Mouse (Mus musculus) heart, postnatal 10 days (tissue): ENCODE measurements at regions not wholly inside any gene's neighbourhood (a gene's known extent, or its start where the extent isn't known, plus 50 kb on each side); places are given as distances from the start of the nearest gene placed in this dataset.
A peak's percentile ranks its signal among the peaks of the same experiment; 100 is the strongest.

Source experiments
- DNase-seq, 2 experiments: peaks; one replicate each; pipeline ENCODE4 v3.0.0; 2021
- intact Hi-C: fragments of 180-260 bp; cut with DNase I; formaldehyde crosslinking; loops from one replicate; pipeline ENCODE4 v1.15.1; 2025

GRCm38 (mm10) chr10:16990227-16990626, 732.8 kb upstream of the Cited2 start:
- intact Hi-C loops: no loop called here
- DNase-seq: peak; percentile 18 to 31

- intact Hi-C loops: loop anchor here (2.0 kb wide), 1 partner anchor 729 kb away; the partner anchor contains the start of gene Cited2
- DNase-seq: peak; percentile 30 to 50
Observed at GRCm38 (mm10) chr10:16993789-16994188, 729.2 kb upstream of the Cited2 start.

GRCm38 (mm10) chr10:16994526-16994925, 728.5 kb upstream of the Cited2 start:
- intact Hi-C loops: loop anchor here (2.0 kb wide), 1 partner anchor 728 kb away; the partner anchor contains the start of gene Cited2

DNA sequence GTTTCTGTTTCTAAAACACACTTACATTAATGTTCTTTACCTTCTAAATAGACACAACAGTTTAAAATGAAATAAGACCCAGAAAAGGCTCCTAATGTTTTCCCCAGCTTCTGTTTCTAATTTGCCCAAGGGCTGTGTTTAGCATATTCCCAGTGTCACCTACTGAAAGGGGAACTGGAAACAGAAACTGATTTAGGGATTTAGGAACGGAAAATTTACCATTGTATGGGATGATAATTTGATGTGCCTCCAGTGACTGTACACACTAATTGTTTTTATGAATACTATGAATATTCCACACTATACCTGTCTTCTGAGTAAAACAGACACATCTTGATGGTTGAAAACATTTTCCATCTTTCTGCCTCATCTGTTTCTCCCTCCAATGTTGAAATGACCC, 728.0 kb upstream of the Cited2 start:
- intact Hi-C loops: loop anchor here (2.0 kb wide), 1 partner anchor 728 kb away; the partner anchor contains the start of gene Cited2
- DNase-seq: no peak

More at GRCm38 (mm10) chr10:16994526-16994925, 728.5 kb upstream of the Cited2 start:
- DNase-seq: peak; percentile 45 to 64

- intact Hi-C loops: no loop called here
- DNase-seq: peak; percentile 7 to 11
Observed at GRCm38 (mm10) chr10:16996820-16997466, 726.1 kb upstream of the Cited2 start.

DNA sequence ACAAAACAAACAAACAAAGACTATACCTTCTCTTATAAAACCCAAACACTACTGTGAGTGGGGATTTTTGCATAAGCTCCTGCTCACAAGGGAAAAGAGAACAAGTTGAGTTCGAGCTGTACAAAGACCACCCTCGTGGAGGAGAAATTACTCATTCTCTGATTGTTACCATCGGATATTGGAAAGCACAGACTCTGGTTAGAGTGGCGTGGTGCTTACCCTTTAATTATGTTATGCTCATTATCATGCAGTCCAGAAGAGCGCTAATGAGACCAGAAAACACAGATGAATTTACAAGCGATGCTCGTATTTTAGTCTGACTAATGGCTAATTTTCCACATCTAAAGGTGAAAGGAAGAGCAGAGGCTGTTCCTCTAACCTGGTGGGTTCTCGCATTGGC, 721.7 kb upstream of the Cited2 start:
- intact Hi-C loops: no loop called here
- no peak for DNase-seq

DNA sequence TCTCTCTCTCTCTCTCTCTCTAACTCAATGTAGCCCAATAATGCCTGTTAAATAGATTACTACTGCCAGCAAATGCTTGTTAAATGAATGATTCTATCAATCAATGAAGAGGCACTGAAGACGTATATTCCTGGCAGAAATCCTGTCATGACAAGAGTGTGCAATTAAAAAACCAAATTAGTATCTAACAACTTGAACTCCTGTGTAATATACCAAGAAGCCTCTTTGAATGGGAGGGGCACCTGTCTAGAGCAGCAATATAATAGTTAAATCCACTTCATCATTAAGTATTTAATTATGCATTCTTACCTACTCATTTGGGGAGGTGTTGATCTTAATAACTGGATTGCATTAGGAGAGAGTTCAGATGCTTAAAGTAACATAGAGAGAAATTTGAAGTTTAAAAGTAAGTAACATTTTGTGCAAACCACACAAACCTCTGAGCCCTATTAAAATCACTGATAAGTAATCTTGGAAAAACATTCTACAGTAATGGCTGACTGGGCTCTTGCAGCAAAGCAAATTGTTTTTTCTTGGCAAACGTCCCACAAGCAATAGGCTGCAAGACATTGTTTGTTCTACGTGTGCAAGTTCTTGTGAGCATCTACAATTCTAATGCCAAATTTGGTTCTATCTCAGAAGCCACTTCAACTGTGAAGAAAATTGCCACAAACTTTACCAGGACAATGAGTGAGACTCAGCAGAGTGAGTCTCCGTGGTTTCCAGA, 719.7 kb upstream of the Cited2 start:
- intact Hi-C loops: no loop called here
- no peak for DNase-seq

DNA sequence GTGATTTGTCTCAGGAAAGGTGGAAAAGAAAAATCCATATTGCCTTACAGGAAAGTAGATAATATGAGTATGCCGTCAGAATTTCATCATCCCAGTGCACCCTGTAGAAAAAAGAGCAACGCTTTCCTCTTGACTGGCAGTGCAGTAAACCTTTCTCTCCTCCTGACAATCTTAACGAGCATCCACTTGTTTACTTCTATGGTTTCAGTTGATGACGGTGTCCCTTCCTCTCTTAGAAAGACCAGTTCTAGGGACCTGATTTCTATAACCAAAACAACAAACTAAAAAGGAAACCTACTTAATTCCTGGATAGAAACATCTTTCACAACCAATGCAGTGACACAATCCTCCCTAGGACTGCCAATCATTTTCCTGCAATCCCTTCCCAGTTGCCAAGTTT, 714.3 kb upstream of the Cited2 start:
- DNase-seq: no peak
- intact Hi-C loops: no loop called here

GRCm38 (mm10) chr10:17010047-17010446, 713.0 kb upstream of the Cited2 start:
- DNase-seq: no peak
- intact Hi-C loops: no loop called here

- intact Hi-C loops: no loop called here
- no peak for DNase-seq
Observed at GRCm38 (mm10) chr10:17011876-17012275, 711.1 kb upstream of the Cited2 start.

GRCm38 (mm10) chr10:17012541-17012975, 710.5 kb upstream of the Cited2 start:
- intact Hi-C loops: no loop called here
- no peak for DNase-seq

GRCm38 (mm10) chr10:17014826-17015225, 708.2 kb upstream of the Cited2 start:
- DNase-seq: no peak
- intact Hi-C loops: no loop called here

GRCm38 (mm10) chr10:17016854-17017253, 706.2 kb upstream of the Cited2 start:
- no peak for DNase-seq
- intact Hi-C loops: no loop called here

DNA sequence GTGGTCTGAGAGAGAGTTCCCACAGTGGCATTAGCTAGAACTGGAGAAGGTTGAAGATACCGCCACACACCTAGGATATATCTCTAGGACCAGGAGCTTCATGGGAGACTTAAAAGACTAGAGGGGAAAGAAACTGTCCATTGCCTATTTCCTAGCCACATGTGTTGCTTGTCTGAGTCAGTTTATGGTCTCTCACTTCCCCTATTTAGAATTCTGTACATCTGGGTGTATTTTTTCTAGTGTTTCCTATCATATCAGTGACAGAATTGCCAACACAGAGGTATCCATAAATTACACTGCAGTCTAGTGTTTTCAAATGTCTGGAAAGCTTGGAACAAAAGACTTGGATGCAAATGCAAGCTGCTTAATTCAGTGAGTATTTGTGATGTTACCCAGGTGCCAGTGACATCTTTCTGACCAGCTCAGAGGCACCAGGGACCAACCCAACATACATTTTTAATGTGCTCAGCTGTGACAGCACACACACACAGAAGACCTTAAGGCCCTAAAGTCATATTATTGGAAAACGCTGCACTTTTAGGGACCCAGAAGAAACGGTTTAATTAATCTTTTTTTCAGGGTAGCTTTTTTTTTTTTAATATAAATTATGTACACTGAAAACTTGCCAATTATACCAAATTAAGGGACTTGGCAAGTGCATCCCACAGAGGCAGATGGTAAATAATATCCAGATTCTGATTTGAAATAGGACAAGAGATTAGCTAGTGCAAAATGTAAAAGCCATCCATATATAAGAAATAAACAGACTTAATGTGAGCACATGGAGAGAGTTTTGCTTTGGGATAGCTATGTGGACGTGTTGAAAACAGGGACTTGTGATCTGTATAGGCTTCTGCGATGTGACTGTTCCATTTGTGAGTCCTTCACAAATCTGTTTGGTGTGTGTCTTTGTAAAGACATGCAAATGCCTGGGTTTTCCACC, 700.5 kb upstream of the Cited2 start:
- intact Hi-C loops: no loop called here

GRCm38 (mm10) chr10:17023571-17024293, 699.3 kb upstream of the Cited2 start:
- DNase-seq: peak in 1 of 2 experiments; percentile 21

More for the DNA sequence above, 700.5 kb upstream of the Cited2 start:
- no peak for DNase-seq

DNA sequence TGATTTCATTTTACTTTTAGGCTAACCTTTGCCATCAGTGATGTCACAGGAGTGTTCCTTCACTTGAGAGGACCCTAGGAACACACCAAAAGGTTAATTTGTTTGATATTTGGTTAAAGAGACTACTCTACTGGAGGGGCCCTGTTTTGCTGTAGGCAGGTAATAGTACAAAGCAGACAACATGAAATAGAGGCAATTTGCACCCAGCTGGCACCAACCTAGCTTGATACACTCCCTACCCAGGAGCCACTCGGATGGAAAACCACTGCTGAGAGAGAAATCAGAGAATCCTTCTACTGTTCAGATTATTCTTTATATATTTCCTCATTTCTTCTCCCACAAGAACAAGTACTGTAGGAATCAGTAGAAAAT, 698.7 kb upstream of the Cited2 start:
- intact Hi-C loops: no loop called here
- no peak for DNase-seq

More at GRCm38 (mm10) chr10:17023571-17024293, 699.3 kb upstream of the Cited2 start:
- intact Hi-C loops: no loop called here

DNA sequence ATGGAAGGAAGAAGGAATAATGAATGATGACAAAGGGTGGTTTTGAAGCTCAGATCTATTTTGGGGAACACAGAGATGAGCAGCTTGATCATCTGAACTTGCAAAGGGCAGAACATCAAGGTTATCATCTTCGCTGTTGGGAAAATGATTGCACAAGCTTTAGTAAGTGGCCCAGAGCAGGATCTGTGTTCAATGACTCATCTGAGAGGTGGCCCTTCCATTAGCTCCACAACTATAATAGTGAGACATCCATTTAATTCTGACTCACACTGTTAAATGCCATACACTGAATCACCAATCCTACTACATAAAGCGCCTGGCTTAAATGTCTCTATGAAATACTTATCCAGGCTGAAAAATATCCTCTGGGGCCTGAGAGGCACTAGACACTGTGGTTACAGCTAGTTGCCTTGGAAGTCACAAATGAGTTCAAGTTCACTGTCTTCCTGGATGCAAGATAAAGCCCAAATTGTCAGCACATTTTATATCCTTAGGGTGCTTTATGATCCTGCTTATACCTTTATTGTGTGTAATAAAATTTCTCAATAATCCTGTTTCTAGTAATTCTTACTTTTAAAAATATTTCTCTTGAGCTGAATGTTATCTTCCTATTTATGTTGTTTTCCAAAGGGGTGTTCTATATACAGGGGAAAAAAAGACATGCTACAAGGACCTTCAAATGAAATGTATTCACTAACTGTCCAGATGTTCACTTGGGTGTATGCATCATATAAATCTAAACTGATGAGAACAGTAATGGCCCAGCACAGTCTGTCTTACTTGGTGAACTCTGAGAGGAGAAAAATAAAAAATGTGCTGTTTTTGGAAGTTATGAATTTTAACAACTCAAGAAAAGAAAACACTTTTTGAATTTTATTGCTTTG, 687.9 kb upstream of the Cited2 start:
- intact Hi-C loops: no loop called here
- no peak for DNase-seq

GRCm38 (mm10) chr10:17038259-17039043, 684.6 kb upstream of the Cited2 start:
- intact Hi-C loops: no loop called here
- no peak for DNase-seq
